Mouse (Mus musculus) brain, embryonic 14.5 days (tissue): ENCODE results near the gene Pin1. TPM values are rescaled to one million over a fixed set of nuclear protein-coding genes. Genes with fewer than 3 reads are reported as not detected.
A peak's percentile ranks its signal among the peaks of the same experiment; 100 is the strongest.
"Not testable (repeated sequence)": the region's sequence is repeated elsewhere in the genome, so short reads cannot be mapped to it uniquely, and the experiment has no call there.

Experiments
- DNase-seq: peaks from one replicate; pipeline ENCODE4 v3.0.0-alpha.2; 2011; ENCODE audit warnings: low read depth
- CTCF ChIP-seq: fragments of 200-500 bp; IDR thresholded peaks from 2 replicates; pipeline ENCODE4 v1.5.1; 2012; ENCODE audit warnings: inconsistent platforms, mild to moderate bottlenecking, moderate library complexity, borderline replicate concordance; ENCODE audit not compliant: insufficient read depth, insufficient read length; ENCODE audit errors: extremely low read depth
- POLR2A ChIP-seq: fragments of 200-500 bp; IDR thresholded peaks from 2 replicates; pipeline ENCODE4 v1.6.1; 2012; ENCODE audit warnings: mild to moderate bottlenecking, inconsistent platforms, borderline replicate concordance; ENCODE audit not compliant: poor library complexity, insufficient read depth, insufficient read length, severe bottlenecking; ENCODE audit errors: extremely low read depth
- polyA plus RNA-seq: library from polyadenylated mRNA; depleted of rRNA; stranded (reverse); fragments of >200 nt; gene quantifications from 2 replicates; pipeline ENCODE4 v1.2.3, GENCODE M21; 2012; rRNA removed

The Pin1 gene
- 34.4 and 41.6 TPM in 2 replicates for polyA plus RNA-seq

DNA sequence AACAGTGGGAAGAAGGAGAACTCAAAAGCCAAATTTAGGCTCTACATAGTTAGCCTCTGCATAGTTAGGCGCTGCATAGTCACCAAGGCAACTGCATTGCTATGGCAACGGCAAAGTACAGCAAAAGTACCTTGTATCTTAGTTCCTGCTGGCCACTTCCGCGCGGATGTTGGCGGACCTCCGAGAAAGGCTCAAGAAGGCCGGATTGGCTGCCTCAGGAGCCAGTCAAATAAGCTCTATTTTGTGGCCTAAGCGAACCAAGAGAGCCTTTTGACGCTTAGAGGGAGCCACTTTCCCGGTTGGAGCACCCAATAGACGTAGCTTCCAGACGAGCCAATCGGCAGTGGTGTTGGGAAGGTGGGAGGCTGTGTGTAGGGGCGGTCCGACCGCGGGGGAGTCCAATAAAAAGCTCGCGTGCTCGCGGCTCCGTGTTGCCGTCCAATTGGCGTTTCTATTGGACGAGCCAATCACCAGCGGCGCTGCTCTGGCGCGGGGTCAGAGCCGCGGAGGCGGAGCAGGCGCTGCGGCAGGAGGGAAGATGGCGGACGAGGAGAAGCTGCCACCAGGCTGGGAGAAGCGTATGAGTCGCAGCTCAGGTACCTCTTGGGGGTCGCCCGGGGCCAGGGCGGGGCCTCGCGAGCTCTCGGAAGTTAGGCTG is at the start of gene Pin1:
Pin1 (plus strand) TSS at position 494 of the 658 bp plus-strand sequence.
- peak; percentile 100 for DNase-seq
- peak; percentile 67; the same call in 1 of the 2 replicates for TF ChIP-seq POLR2A
- TF ChIP-seq CTCF, result no peak

DNA sequence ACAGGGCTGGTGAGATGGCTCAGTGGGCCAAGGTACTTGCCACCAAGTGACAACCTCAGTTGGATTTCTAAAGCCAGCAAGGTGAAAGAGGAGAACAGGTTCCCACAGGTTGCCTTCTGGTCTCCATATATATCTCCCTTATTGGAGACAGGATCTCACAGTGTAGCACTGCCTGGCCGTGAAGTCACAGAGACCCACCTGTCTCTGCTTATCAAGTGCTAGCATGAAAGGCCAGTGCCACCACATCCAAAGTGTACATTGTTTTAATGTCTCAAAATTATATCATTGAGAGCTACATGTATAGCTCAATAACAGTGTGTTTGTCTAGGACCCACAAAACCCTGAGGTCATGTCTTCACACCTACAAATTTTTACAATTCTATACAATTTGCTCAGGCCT is 45.6 kb upstream of the Pin1 start:
- TF ChIP-seq CTCF (no peak), POLR2A (no peak)
- DNase-seq, result no peak

DNA sequence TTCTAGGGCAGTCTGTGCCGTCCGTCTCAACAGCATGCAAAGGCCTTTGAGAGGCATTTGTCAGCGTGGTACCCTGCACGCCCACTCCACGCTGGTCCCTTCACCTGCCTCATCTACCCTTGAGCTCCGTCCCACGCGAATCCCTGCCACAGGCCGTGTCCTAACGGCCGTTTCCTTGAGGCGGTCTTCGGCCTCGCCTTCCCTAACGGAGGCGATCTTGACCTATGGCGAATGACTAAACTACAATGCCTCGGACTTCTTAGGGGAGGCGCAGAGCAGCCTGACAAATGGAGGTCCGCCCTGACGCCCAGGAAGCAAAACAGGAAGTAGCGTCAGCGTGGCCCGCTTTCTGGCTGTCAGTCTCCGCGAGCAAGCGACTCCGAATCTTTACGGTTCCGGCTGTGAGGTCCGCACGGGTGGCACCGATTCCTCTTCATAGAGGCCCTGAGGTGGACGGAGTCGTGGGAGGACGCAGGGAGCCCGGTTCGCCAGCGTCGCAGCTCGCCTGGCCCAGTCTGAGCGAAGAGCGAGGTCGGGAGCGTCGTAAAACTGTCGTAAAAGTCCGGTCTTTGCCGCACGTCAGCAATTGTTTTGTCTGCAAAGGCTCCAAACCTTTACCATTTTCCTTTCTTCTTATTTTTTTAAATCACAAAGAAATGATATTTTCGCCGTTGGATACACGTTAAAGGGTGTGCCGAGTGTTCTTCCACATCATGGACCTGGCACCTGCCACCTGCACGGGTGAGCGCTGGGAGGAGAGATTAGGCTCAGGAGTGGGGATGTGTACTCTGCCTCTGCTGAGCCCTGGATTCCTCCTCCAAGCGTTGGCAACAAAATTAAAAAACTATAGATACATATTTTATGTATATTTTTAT is 44.6 kb upstream of the Pin1 start:
- DNase-seq, result peak; percentile 97
- no peak for TF ChIP-seq CTCF
- TF ChIP-seq POLR2A, result peak; percentile 46; the same call in 1 of the 2 replicates

DNA sequence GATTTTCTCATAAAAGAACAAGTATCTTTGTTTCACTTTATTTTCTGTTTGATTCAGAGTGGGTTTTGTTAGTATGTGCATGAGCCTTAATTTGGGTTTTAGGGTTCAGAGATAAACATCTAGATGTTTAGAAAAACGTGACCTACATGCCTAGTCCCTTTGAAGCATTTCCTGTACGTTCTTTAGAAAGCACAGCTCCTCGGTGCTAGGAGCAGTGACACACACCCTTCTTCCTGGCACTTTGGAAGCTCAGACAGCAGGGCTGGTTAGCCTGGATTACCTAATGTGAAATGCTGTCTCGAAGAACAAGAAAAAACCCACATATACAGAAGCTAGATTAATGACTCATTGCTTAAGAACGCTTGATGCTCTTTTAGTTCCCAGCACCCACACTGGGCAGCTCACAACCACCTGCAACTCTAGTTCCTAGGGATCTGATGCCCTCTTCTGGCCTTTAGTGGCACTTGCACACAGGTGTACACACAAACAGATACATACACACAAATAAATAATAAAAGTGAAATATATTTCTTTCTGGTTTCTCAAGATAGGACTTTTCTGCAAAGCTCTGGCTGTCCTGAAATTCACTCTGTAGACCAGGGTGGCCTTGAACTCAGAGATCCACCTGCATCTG is 41.9 kb upstream of the Pin1 start:
- DNase-seq, result no peak
- TF ChIP-seq POLR2A (no peak), CTCF (no peak)

DNA sequence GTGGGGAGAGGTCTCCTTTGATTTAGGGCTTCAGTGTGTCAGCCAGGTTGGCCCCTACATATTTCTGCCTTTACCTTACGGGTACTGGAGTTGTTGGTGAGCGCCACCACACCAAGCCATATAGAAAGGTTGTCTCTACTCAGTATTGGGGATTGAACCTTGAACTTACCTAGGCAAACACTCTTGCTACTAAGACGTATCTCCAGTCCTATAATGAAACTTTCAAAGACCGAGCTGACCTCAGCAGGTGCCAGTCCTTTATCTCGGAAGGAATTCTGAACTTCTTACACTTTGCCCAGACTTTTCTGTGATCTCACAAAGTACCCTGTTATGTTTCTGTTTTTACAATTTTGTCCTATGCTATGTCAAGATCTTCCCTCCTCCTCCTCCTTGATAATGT is 39.9 kb upstream of the Pin1 start:
- DNase-seq, result no peak
- TF ChIP-seq CTCF (no peak), POLR2A (no peak)

DNA sequence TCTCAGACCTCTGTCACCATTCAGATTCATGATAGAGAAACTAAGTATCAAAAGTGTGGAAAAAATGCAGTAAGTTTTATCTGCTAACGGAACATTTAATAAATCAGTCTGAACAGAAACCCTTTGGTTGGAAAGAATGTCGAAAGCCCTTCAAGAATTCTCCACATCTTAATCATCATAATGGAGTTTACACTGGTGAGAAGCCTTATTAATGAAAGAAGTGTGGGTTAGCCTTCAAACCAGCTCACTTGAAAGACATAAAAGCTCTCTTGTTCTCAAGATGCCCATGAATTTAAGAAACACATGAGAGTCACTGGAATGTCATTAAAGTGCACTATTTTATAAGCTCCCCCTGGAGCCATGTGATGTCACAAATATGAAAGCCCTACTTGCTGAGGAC is 35.2 kb upstream of the Pin1 start:
- TF ChIP-seq CTCF (no peak), POLR2A (no peak)
- no peak for DNase-seq

DNA sequence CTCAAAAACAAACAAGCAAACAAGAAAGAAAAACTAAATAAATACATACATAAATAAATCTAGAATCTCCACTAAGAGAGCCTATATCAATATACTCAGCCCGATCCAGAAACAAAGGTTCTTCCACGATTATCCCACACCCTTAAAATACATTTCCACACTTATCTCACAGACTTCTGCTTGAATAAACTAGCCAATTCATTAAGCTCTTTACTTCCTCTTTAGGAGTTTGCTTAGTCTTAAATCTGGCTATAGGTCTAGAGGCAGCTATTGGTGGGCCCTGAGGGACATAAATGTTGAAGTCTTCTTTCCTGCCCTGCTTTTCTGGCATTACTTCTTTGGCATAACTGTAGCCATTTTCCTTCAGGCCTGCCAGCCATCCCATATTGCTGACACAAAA is 20.6 kb upstream of the Pin1 start:
- DNase-seq, result no peak
- no peak for TF ChIP-seq POLR2A
- TF ChIP-seq CTCF, result no peak

DNA sequence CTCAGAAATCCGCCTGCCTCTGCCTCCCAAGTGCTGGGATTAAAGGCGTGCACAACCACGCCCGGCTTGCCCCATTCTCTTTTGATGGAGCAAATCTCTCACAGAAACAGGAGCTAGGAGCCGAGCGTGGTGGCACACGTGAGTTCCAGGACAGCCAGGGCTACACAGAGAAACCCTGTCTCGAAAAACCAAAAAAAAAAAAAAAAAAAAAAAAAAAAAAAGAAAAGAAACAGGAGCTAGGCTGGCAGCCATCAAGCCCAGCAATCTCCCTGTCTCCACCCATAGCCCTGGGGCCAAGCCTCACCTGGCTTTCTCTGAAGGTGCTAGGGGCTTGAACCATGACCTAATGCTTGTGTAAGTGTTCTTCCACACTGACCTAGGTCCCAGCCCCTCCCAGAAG is 16.2 kb upstream of the Pin1 start:
- not testable (repeated sequence) for DNase-seq

DNA sequence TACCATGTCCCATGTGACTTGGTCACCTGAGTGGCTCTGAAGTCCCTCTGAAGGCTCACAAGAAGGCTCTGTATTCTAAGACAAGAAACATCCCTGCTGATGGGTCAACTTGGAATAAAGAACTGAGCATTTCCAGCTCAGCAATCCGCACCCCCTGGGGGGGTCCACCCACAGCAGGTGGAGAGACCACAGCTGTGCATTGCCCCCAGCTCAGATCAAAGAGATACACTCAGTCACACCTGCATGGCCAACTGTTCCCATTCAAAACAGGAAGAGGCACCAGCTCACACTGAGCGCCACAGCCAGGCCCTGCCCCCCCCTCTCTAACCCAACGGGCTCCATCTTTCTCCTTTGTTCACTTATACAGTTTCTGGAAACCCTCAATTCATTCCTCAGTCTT is 15.6 kb upstream of the Pin1 start:
- no peak for DNase-seq
- TF ChIP-seq CTCF, result no peak

DNA sequence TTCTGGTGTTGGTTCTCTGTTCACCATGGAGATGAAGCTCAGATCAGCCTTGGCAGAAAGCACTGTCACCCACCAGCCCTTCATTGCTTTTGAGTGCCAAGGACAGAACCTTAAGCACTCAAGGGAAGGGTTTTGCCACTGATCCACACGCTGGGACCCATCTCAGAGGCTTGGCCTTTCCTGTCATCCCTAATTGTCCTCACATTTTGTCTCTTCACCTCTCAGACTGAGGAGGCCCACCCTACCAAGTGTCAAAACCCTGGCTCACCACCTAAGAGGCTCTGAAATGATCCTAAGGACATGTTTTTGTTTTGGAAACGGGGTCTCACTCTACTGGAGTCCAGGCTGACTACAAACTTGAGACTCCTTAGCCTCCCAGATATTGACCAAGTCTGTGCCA is 15.1 kb upstream of the Pin1 start:
- DNase-seq, result no peak
- TF ChIP-seq POLR2A (no peak), CTCF (no peak)

DNA sequence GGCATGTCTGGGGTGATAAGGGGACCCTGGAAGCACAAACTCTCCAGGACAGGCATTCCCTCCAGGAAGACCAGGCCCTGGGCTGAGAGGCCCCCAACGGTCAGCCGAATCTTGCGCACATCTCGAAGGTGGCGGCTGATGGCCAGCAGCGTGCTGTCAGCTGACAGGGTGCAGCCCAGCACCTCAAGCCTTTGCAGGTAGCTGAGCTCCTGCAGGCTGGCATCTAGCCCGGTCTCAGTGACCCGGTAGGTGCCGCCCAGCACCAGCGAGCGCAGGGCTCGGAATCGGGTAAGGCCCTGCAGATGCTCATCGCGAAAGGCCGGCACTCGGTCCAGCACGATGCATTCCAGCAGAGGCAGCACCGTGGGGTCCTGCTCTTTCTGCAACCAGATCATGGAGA is 13.3 kb upstream of the Pin1 start:
- DNase-seq, result no peak
- no peak for TF ChIP-seq POLR2A
- TF ChIP-seq CTCF, result no peak

DNA sequence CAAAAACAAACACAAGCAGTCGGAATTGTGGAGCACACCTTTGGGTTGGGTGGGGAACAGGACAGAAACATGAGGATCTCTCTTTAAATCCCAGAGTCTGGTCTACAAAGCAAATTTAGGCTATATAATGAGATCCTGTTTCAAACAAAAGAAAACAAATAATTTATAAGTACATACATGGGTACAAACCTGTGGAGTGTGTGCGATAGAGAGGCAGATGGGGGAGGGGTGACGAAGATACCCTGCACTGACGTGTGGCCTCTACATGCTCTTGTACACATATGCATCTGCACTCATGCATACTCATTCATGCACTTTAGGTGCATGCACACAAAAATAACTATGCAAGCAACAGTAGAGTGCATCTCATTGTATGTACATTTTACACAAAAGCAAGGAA is 12.4 kb upstream of the Pin1 start:
- no peak for DNase-seq
- TF ChIP-seq CTCF, result no peak
- TF ChIP-seq POLR2A, result no peak
